Mouse (Mus musculus): ENCODE measurements at regions not wholly inside any gene's neighbourhood (a gene's known extent, or its start where the extent isn't known, plus 50 kb on each side); places are given as distances from the start of the nearest gene placed in this dataset.

DNA sequence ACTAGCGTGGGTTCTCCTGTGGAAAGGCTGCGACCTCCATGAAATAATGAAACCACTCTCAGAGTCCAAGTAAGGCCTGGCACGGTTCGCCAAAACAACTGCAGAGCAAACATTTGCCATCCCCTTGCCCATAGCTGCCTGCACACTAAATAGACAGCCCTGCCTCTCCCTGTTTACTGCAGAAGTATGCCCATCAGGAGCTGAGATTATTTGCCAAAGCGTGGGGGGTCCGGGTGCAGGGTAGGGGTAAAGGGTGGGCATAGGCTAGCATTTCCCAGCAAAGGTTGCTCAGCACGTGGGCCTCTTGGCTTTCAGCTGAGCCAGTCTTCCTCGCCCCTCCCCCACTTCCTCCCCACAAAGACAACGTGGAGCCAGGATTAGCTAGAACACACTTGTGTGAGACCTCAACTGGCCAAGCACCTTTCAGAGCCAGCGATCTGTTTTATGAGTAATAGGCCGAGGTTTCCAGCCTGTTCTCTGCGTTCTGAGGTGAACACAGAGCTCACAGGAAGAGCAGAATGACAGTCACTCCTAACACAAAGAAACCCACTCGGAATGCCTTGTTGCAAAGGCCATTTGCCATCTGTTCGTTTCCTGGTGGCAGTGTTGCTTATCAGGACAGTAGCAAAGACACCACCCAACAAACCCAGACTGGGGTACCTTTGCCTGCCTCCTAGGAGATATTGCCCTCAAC, 55.6 kb upstream of the Cep85l start:
- TF ChIP-seq CTCF (IDR thresholded peaks at IDR 0.05; ENCODE audit: low read depth), result no peak
- TF ChIP-seq EP300 (IDR thresholded peaks at IDR 0.05; ENCODE audit: low read depth), result no peak
